Mouse (Mus musculus) C2C12 (cell line): ENCODE measurements around the gene Syce3.

Source experiments
- CTCF ChIP-seq: IDR thresholded peaks from one replicate; pipeline ENCODE4 v1.5.1; 2011; ENCODE audit not compliant: control insufficient read depth, insufficient read depth, insufficient read length
- MAX ChIP-seq: IDR thresholded peaks from one replicate; pipeline ENCODE4 v1.6.1; 2011; ENCODE audit warnings: mild to moderate bottlenecking, control low read depth
- MYOD1 ChIP-seq: IDR thresholded peaks from one replicate; pipeline ENCODE4 v1.6.1; 2011; ENCODE audit warnings: low read depth; ENCODE audit not compliant: control insufficient read depth, insufficient read length
- USF1 ChIP-seq: IDR thresholded peaks from one replicate; pipeline ENCODE4 v1.6.1; 2011; ENCODE audit warnings: low read depth, mild to moderate bottlenecking, control low read depth, moderate library complexity

DNA sequence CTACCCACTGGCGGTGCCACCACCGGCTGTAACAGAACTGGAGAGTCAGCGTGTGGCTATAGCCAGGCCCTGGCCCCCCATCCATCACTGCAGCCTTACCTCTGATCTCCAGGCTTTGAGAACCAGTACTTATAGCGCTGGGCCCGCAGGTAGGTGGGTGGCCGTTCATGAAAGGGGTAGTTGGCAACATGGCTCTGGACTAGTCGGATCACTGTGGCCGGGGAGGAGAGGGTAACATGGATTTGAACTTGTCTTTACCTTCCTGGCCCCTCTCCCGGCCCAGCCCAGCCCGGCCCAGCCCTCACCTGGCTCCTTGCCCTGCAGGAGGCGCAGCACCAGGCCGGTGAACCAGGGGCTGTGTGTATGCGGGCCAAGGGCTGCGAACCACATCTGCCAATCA, 58.2 kb downstream of the Syce3 start:
- TF ChIP-seq CTCF (no peak), MAX (no peak), MYOD1 (no peak), USF1 (no peak)
